Mouse (Mus musculus) heart, adult 18-20 months (tissue): ENCODE results near the gene Prkcd. TPM values are rescaled to one million over a fixed set of nuclear protein-coding genes. Genes with fewer than 3 reads are reported as not detected.
A peak's percentile ranks its signal among the peaks of the same experiment; 100 is the strongest.
"Not testable (repeated sequence)": the region's sequence is repeated elsewhere in the genome, so short reads cannot be mapped to it uniquely, and the experiment has no call there.

ENCODE experiments used
- DNase-seq, 2 experiments: peaks; one replicate each; pipeline ENCODE4 v3.0.0; 2021 to 2022; ENCODE audit warnings: mixed read lengths in 1 of 2
- total RNA-seq, 2 experiments: library from RNA; stranded (reverse); gene quantifications; 2 replicates each; pipeline ENCODE4 v1.2.3; 2021

Prkcd gene
- total RNA-seq, 2 experiments from 2014 or later: 11.2 to 13.0 TPM

- DNase-seq: peak in 1 of 2 experiments; percentile 56
These were observed 18.3 kb downstream of the Prkcd start for GRCm38 (mm10) chr14:30607696-30608095.

GRCm38 (mm10) chr14:30606817-30607216 is 19.2 kb downstream of the Prkcd start:
- DNase-seq: no peak

GRCm38 (mm10) chr14:30597142-30597541 is 28.9 kb downstream of the Prkcd start:
- DNase-seq: peak in 1 of 2 experiments; percentile 47

- DNase-seq: no peak
These were observed 29.6 kb downstream of the Prkcd start for GRCm38 (mm10) chr14:30596407-30596806.

GRCm38 (mm10) chr14:30595576-30596313 is 30.3 kb downstream of the Prkcd start:
- DNase-seq: no peak

- DNase-seq: peak; percentile 81 to 90
These were observed 31.8 kb downstream of the Prkcd start for GRCm38 (mm10) chr14:30594092-30594695.

- DNase-seq: peak; percentile 90 to 93
These were observed 32.5 kb downstream of the Prkcd start for GRCm38 (mm10) chr14:30593279-30594091.

- DNase-seq: peak; percentile 76 to 90
These were observed 34.6 kb downstream of the Prkcd start for GRCm38 (mm10) chr14:30591417-30591816.

- no peak for DNase-seq
These were observed 35.1 kb downstream of the Prkcd start for GRCm38 (mm10) chr14:30590918-30591317.

GRCm38 (mm10) chr14:30590041-30590645 is 35.9 kb downstream of the Prkcd start:
- DNase-seq: no peak

- no peak for DNase-seq
These were observed 39.1 kb downstream of the Prkcd start for GRCm38 (mm10) chr14:30586780-30587461.

GRCm38 (mm10) chr14:30585323-30585722 is 40.7 kb downstream of the Prkcd start:
- DNase-seq: no peak

GRCm38 (mm10) chr14:30584497-30585251 is 41.3 kb downstream of the Prkcd start:
- DNase-seq: no peak

- DNase-seq: no peak
These were observed 41.9 kb downstream of the Prkcd start for GRCm38 (mm10) chr14:30584077-30584476.

GRCm38 (mm10) chr14:30581238-30581637 is 44.8 kb downstream of the Prkcd start:
- DNase-seq: no peak

GRCm38 (mm10) chr14:30579882-30580281 is 46.1 kb downstream of the Prkcd start:
- no peak for DNase-seq

GRCm38 (mm10) chr14:30579180-30579579 is 46.8 kb downstream of the Prkcd start:
- no peak for DNase-seq

- not testable (repeated sequence) for DNase-seq
These were observed 48.5 kb downstream of the Prkcd start for GRCm38 (mm10) chr14:30577303-30578062.

GRCm38 (mm10) chr14:30576260-30576659 is 49.8 kb downstream of the Prkcd start:
- DNase-seq: no peak

GRCm38 (mm10) chr14:30575791-30576190 is 50.2 kb downstream of the Prkcd start:
- DNase-seq: no peak
